Mouse (Mus musculus) megakaryocyte progenitor cell, adult 5-6 weeks (primary cell): Measurements from ENCODE around the gene Eps8l1. TPM values are rescaled to one million over a fixed set of nuclear protein-coding genes. Genes with fewer than 3 reads are reported as not detected.

ENCODE experiments used
- ATAC-seq: replicated peaks from 2 replicates; pipeline ENCODE4 v1.8.0; 2016; ENCODE audit warnings: mild to moderate bottlenecking, moderate TSS enrichment, inconsistent platforms; ENCODE audit not compliant: poor library complexity
- total RNA-seq, 2 experiments: library from RNA; stranded (forward) in 1 of 2; stranded (reverse) in 1 of 2; fragments of 157-497, 149-512 nt in 1 of 2; fragments of 200-1000 nt in 1 of 2; gene quantifications; 2 replicates each; pipeline versions ENCODE4 v1.2.3 to v1.2.4; 2015 to 2017

Eps8l1 gene
- total RNA-seq, 2 experiments from 2014 or later, result 2.0 to 5.1 TPM

GRCm38 (mm10) chr7:4478021-4478795 is 17.7 kb downstream of the Eps8l1 start:
- peak; percentile 74 for ATAC-seq

- ATAC-seq, result no peak
Measured at GRCm38 (mm10) chr7:4478796-4479291, 18.4 kb downstream of the Eps8l1 start.

GRCm38 (mm10) chr7:4479674-4480073 is 19.2 kb downstream of the Eps8l1 start:
- ATAC-seq, result peak; percentile 76

- ATAC-seq, result no peak
Measured at GRCm38 (mm10) chr7:4482281-4482680, 21.8 kb downstream of the Eps8l1 start.

- ATAC-seq, result 0 out of 2 replicates have a peak, but pooled peaks have one; percentile 18
Measured at GRCm38 (mm10) chr7:4491308-4491707, 30.8 kb downstream of the Eps8l1 start.

GRCm38 (mm10) chr7:4492284-4493224 is 32.1 kb downstream of the Eps8l1 start:
- peak; percentile 92 for ATAC-seq

- ATAC-seq, result peak; percentile 27
Measured at GRCm38 (mm10) chr7:4493991-4494390, 33.5 kb downstream of the Eps8l1 start.

- no peak for ATAC-seq
Measured at GRCm38 (mm10) chr7:4496468-4496867, 36.0 kb downstream of the Eps8l1 start.

GRCm38 (mm10) chr7:4497271-4497903 is 36.9 kb downstream of the Eps8l1 start:
- ATAC-seq, result no peak

GRCm38 (mm10) chr7:4498251-4498650 is 37.8 kb downstream of the Eps8l1 start:
- no peak for ATAC-seq

- no peak for ATAC-seq
Measured at GRCm38 (mm10) chr7:4499034-4499433, 38.6 kb downstream of the Eps8l1 start.

- ATAC-seq, result peak; percentile 17
Measured at GRCm38 (mm10) chr7:4500892-4501471, 40.5 kb downstream of the Eps8l1 start.

- ATAC-seq, result peak; percentile 73
Measured at GRCm38 (mm10) chr7:4501558-4502397, 41.3 kb downstream of the Eps8l1 start, which contains the start of gene Ppp1r12c. Ppp1r12c (minus strand) TSS chr7:4501680.

GRCm38 (mm10) chr7:4502421-4503090 is 42.1 kb downstream of the Eps8l1 start:
- ATAC-seq, result no peak

- ATAC-seq, result no peak
Measured at GRCm38 (mm10) chr7:4503100-4503499, 42.6 kb downstream of the Eps8l1 start.

GRCm38 (mm10) chr7:4503858-4504257 is 43.4 kb downstream of the Eps8l1 start:
- no peak for ATAC-seq

- peak; percentile 12 for ATAC-seq
Measured at GRCm38 (mm10) chr7:4504646-4505435, 44.4 kb downstream of the Eps8l1 start.

- no peak for ATAC-seq
Measured at GRCm38 (mm10) chr7:4507220-4507619, 46.7 kb downstream of the Eps8l1 start.
